Mouse (Mus musculus) liver, postnatal 0 days (tissue): Measurements from ENCODE around the gene Rnf208. TPM values are rescaled to one million over a fixed set of nuclear protein-coding genes. Genes with fewer than 3 reads are reported as not detected.

ENCODE experiments used
- ATAC-seq: fragments of 200-750 bp; cut with Nextera tagmentation; 2 replicates; pipeline ENCODE4 v1.8.0; 2017; ENCODE audit warnings: mild to moderate bottlenecking, moderate library complexity
- DNase-seq: peaks from one replicate; pipeline ENCODE4 v3.0.0-alpha.2; 2016
- H3K27ac ChIP-seq: fragments of 300-500 bp; sonication (generic); 2 replicates; pipeline ENCODE4 v1.5.1; 2014; ENCODE audit warnings: antibody characterized with exemption, moderate library complexity, mild to moderate bottlenecking, low read depth
- H3K27me3 ChIP-seq: fragments of 300-500 bp; sonication (generic); 2 replicates; pipeline ENCODE4 v1.6.1; 2014; ENCODE audit warnings: low read length, control low read depth, mixed read lengths; ENCODE audit not compliant: insufficient read depth
- H3K36me3 ChIP-seq: fragments of 300-500 bp; sonication (generic); replicated peaks from 2 replicates; pipeline ENCODE4 v1.6.1; 2014; ENCODE audit warnings: mild to moderate bottlenecking, control low read depth, low read length, moderate library complexity, mixed read lengths; ENCODE audit not compliant: insufficient read depth
- H3K4me1 ChIP-seq: fragments of 300-500 bp; sonication (generic); 2 replicates; pipeline ENCODE4 v1.6.1; 2014; ENCODE audit warnings: antibody characterized with exemption, mild to moderate bottlenecking, control low read depth; ENCODE audit not compliant: insufficient read depth
- H3K4me2 ChIP-seq: fragments of 300-500 bp; sonication (generic); 2 replicates; pipeline ENCODE4 v1.6.1; 2014; ENCODE audit warnings: low read depth, mild to moderate bottlenecking, low read length, moderate library complexity, mixed read lengths
- H3K4me3 ChIP-seq: fragments of 300-500 bp; sonication (generic); 2 replicates; pipeline ENCODE4 v1.5.1; 2014; ENCODE audit warnings: low read depth, low read length
- H3K9ac ChIP-seq: fragments of 300-500 bp; sonication (generic); replicated peaks from 2 replicates; pipeline ENCODE4 v1.6.1; 2014; ENCODE audit warnings: mild to moderate bottlenecking, moderate library complexity
- H3K9me3 ChIP-seq: fragments of 300-500 bp; sonication (generic); 2 replicates; pipeline ENCODE4 v1.6.1; 2016; ENCODE audit warnings: mild to moderate bottlenecking, control low read depth, low read length, mixed read lengths
- CTCF ChIP-seq: sonication (generic); IDR thresholded peaks from 2 replicates; pipeline ENCODE4 v1.5.1; 2016; ENCODE audit warnings: antibody characterized with exemption, low read depth
- EP300 ChIP-seq: IDR thresholded peaks from 2 replicates; pipeline ENCODE4 v1.6.1; 2016; ENCODE audit warnings: antibody characterized with exemption, low read depth, mild to moderate bottlenecking
- WGBS: fragments of 180-500 bp; shearing (Covaris S2); extraction: QIAGEN DNeasy Blood & Tissue Kit; methylation state at CpG from one replicate; pipeline ENCODE4 v1.1.7; 2014; ENCODE audit not compliant: insufficient replicate concordance; 5-methylcytosine and 5-hydroxymethylcytosine counted together
- polyA plus RNA-seq: library from polyadenylated mRNA; unstranded; fragments of >200 nt; fragmentation: Nextera tagmentation; extraction: Ambion mirVana; gene quantifications from 2 replicates; pipeline ENCODE4 v1.2.1, GENCODE M21; 2015

Rnf208 gene
- polyA plus RNA-seq, 1 experiment from 2014 or later = 0.11 TPM

GRCm38 (mm10) chr2:25196172-25196954 lies 45.7 kb upstream of the Rnf208 start, which contains the start of gene Tor4a:
Tor4a (minus strand) TSS chr2:25196886.
- H3K36me3 ChIP-seq = peaks cover 27% of the 10 kb centered on the region
- H3K27ac ChIP-seq = peak within 1 kb of the TSS; percentile 93
- peak; percentile 21; the same call in 1 of the 2 replicates for TF ChIP-seq CTCF
- no peak for TF ChIP-seq EP300
- DNase-seq = peak; percentile 77
- H3K27me3 ChIP-seq = no peaks in the 10 kb centered on the region
- H3K9me3 ChIP-seq = no peaks in the 10 kb centered on the region
- peak; percentile 66 for ATAC-seq
- peak within 1 kb of the TSS; percentile 52 for H3K9ac ChIP-seq
- peaks cover 36% of the 10 kb centered on the region for H3K4me1 ChIP-seq
- H3K4me3 ChIP-seq = peak within 1 kb of the TSS; percentile 50
- peak within 1 kb of the TSS; percentile 83 for H3K4me2 ChIP-seq
- WGBS = 7% methylated on average over 8 of the region's 8 CpGs

- Histone ChIP-seq H3K9ac (peak overlapping the region; percentile 52), H3K9me3 (no peaks in the 10 kb centered on the region), H3K27me3 (no peaks in the 10 kb centered on the region), H3K4me1 (peaks cover 36% of the 10 kb centered on the region), H3K36me3 (peaks cover 28% of the 10 kb centered on the region), H3K27ac (peak overlapping the region; percentile 93), H3K4me3 (0 out of 2 replicates have a peak overlapping the region, but pooled peaks have one; percentile 50), H3K4me2 (peak overlapping the region; percentile 83)
- TF ChIP-seq EP300 = no peak
- TF ChIP-seq CTCF = no peak
- ATAC-seq (no peak), DNase-seq (no peak)
- 21% methylated on average over 2 of the region's 2 CpGs for WGBS
These were observed 44.9 kb upstream of the Rnf208 start for GRCm38 (mm10) chr2:25197191-25197590.

GRCm38 (mm10) chr2:25197946-25198345 lies 44.1 kb upstream of the Rnf208 start:
- H3K9ac ChIP-seq = no peak overlapping the region
- H3K4me3 ChIP-seq = no peak overlapping the region
- H3K36me3 ChIP-seq = peaks cover 34% of the 10 kb centered on the region
- H3K9me3 ChIP-seq = no peaks in the 10 kb centered on the region
- TF ChIP-seq CTCF (no peak), EP300 (no peak)
- H3K27ac ChIP-seq = no peak overlapping the region; the same call in 1 of the 2 replicates
- no peak for DNase-seq
- no peak for ATAC-seq
- H3K4me2 ChIP-seq = no peak overlapping the region
- H3K27me3 ChIP-seq = no peaks in the 10 kb centered on the region
- H3K4me1 ChIP-seq = peaks cover 36% of the 10 kb centered on the region

- ATAC-seq = no peak
- no peak for TF ChIP-seq EP300
- TF ChIP-seq CTCF = no peak
- WGBS = 83% methylated on average over 2 of the region's 2 CpGs
- Histone ChIP-seq H3K36me3 (peaks cover 54% of the 10 kb centered on the region), H3K27me3 (no peaks in the 10 kb centered on the region), H3K4me3 (no peak overlapping the region), H3K27ac (no peak overlapping the region), H3K9ac (no peak overlapping the region), H3K9me3 (no peaks in the 10 kb centered on the region), H3K4me2 (no peak overlapping the region), H3K4me1 (peaks cover 14% of the 10 kb centered on the region)
- DNase-seq = no peak
These were observed 41.4 kb upstream of the Rnf208 start for GRCm38 (mm10) chr2:25200631-25201030.

- TF ChIP-seq CTCF (peak; percentile 49), EP300 (no peak)
- no peak overlapping the region for H3K4me2 ChIP-seq
- no peaks in the 10 kb centered on the region for H3K4me1 ChIP-seq
- no peak overlapping the region for H3K27ac ChIP-seq
- peaks cover 75% of the 10 kb centered on the region for H3K36me3 ChIP-seq
- no peak overlapping the region for H3K4me3 ChIP-seq
- no peaks in the 10 kb centered on the region for H3K9me3 ChIP-seq
- ATAC-seq = peak; percentile 54
- 57% methylated on average over 4 of the region's 4 CpGs for WGBS
- H3K9ac ChIP-seq = no peak overlapping the region
- peak; percentile 53 for DNase-seq
- no peaks in the 10 kb centered on the region for H3K27me3 ChIP-seq
These were observed 38.3 kb upstream of the Rnf208 start for GRCm38 (mm10) chr2:25203631-25204214.

- no peak overlapping the region for H3K4me3 ChIP-seq
- DNase-seq = no peak
- WGBS = 76% methylated on average over 1 of the region's 1 CpGs
- no peak for ATAC-seq
- no peaks in the 10 kb centered on the region for H3K27me3 ChIP-seq
- H3K9ac ChIP-seq = no peak overlapping the region
- H3K27ac ChIP-seq = no peak overlapping the region
- no peak for TF ChIP-seq CTCF
- TF ChIP-seq EP300 = no peak
- H3K4me1 ChIP-seq = peaks cover 16% of the 10 kb centered on the region
- H3K9me3 ChIP-seq = no peaks in the 10 kb centered on the region
- H3K4me2 ChIP-seq = no peak overlapping the region
- H3K36me3 ChIP-seq = peaks cover 52% of the 10 kb centered on the region
These were observed 34.5 kb upstream of the Rnf208 start for GRCm38 (mm10) chr2:25207593-25207992.
